Mouse (Mus musculus): ENCODE results near the gene Vangl1.

- TF ChIP-seq CTCF (IDR thresholded peaks at IDR 0.05; ENCODE audit: extremely low read depth, insufficient read depth, low read length) (no peak), POLR2A (IDR thresholded peaks at IDR 0.05; ENCODE audit: extremely low read depth, insufficient read depth, low read length) (no peak)
These were observed 28.4 kb downstream of the Vangl1 start for GRCm38 (mm10) chr3:102176116-102176515.
